Mouse (Mus musculus) cerebellum, adult 2 months (tissue): Measurements from ENCODE around the gene Olfr1094. TPM values are rescaled to one million over a fixed set of nuclear protein-coding genes. Genes with fewer than 3 reads are reported as not detected.

Source experiments
- DNase-seq, 2 experiments: peaks; one replicate each; pipeline ENCODE4 v3.0.0; 2021
- H3K27ac ChIP-seq: fragments of 200-500 bp; 2 replicates; pipeline ENCODE4 v1.5.1; 2012; ENCODE audit warnings: low read length, control low read depth, inconsistent platforms; ENCODE audit not compliant: insufficient read depth
- H3K27me3 ChIP-seq: fragments of 200-500 bp; 2 replicates; pipeline ENCODE4 v1.6.1; 2012; ENCODE audit warnings: inconsistent platforms, mild to moderate bottlenecking, low read length, moderate library complexity; ENCODE audit not compliant: control insufficient read depth, insufficient read depth
- H3K4me1 ChIP-seq: fragments of 200-500 bp; 2 replicates; pipeline ENCODE4 v1.6.1; 2011; ENCODE audit warnings: low read length; ENCODE audit not compliant: control insufficient read depth, insufficient read depth
- H3K4me3 ChIP-seq: fragments of 200-500 bp; replicated peaks from 2 replicates; pipeline ENCODE3; 2011; ENCODE audit warnings: mild to moderate bottlenecking, low read depth, low read length, control low read depth; ENCODE audit not compliant: insufficient read depth
- CTCF ChIP-seq: fragments of 200-500 bp; IDR thresholded peaks from 2 replicates; pipeline ENCODE4 v1.5.1; 2011; ENCODE audit warnings: low read depth, mild to moderate bottlenecking, control low read depth, low read length, moderate library complexity, borderline replicate concordance; ENCODE audit not compliant: insufficient read depth
- POLR2A ChIP-seq: fragments of 200-500 bp; IDR thresholded peaks from 2 replicates; pipeline ENCODE4 v1.6.1; 2011; ENCODE audit warnings: low read length, control low read depth, borderline replicate concordance; ENCODE audit not compliant: insufficient read depth
- WGBS: fragments of 180-500 bp; shearing (Covaris S2); methylation state at CpG from one replicate; pipeline ENCODE4 v1.1.7; 2018; 5-methylcytosine and 5-hydroxymethylcytosine counted together
- polyA plus RNA-seq: library from polyadenylated mRNA; depleted of rRNA; stranded (reverse); fragments of >200 nt; gene quantifications from 2 replicates; pipeline ENCODE4 v1.2.3, GENCODE M21; 2012; rRNA removed

The Olfr1094 gene
- not detected in 2 replicates for polyA plus RNA-seq

DNA sequence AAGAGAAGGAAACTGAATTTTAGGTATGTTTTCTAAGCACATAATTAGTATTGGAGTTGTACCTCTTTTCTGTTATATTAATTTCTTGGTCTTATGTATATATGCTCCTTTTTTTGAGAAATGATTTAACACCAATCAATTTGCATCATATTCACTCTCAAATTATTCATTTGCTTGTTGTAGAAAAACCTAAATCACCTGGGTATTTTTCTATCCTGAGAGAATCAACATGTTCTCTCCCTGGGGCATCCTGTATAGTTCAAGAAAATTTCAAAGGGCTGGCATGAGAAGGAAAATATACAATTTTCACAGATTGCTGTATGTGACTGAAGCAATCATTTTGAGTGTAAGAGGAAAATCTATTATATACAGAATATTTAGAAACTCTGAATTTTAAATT is at the start of gene Olfr1094:
Olfr1094 (plus strand) TSS at position 301 of the 400 bp plus-strand sequence.
- Histone ChIP-seq H3K4me3 (no peak within 1 kb of the TSS), H3K4me1 (no peaks in the 10 kb centered on the region), H3K27ac (no peak within 1 kb of the TSS), H3K27me3 (no peaks in the 10 kb centered on the region)
- TF ChIP-seq POLR2A (no peak), CTCF (no peak)
- DNase-seq = no peak

DNA sequence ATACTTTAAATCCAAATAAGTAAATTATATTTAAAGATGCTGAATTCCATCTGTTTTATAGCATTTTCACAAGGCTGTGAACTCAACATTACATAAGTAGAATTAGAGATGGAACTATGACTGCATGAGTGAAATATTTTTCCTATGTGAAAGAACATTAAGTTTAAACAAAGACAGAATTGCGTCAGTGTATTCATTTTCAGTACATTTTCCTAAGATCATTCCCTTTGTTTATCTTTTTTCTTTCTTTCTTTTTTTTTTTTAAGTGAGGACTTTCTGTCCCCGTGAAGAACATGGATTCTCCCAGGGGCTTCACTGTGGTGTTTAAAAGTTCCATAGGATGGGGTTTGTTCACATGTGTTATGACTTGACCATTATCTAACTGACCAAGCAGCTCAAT is 42.3 kb upstream of the Olfr1094 start, which contains the start of gene Olfr1093:
Olfr1093 (plus strand) TSS at position 301 of the 400 bp plus-strand sequence.
- no peak within 1 kb of the TSS for H3K4me3 ChIP-seq
- 80% methylated on average over 2 of the region's 2 CpGs for WGBS
- no peak for TF ChIP-seq POLR2A
- no peak for TF ChIP-seq CTCF
- no peaks in the 10 kb centered on the region for H3K4me1 ChIP-seq
- no peak within 1 kb of the TSS for H3K27ac ChIP-seq
- no peak for DNase-seq
- no peaks in the 10 kb centered on the region for H3K27me3 ChIP-seq

DNA sequence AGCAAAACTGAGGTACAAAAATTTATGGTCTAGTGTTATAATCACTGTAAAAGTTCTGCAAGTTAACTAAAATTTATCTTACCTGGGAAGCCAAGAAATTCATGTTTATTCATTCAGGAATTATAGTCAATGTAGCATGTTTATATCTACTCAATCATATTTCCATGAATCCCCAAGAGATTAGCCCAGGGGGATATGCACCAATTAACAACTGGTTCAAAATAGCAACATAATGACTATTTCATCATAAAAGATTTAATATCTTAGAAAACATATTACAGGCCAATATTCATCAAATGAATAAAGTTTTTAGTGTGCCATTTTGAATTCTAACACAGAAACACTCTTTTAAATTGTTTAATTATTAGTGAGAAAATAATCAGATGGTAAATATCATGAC is 14.5 kb upstream of the Olfr1094 start, which contains the start of gene Olfr141:
Olfr141 (minus strand) TSS at position 101 of the 400 bp plus-strand sequence.
- no peak within 1 kb of the TSS for H3K4me3 ChIP-seq
- no peak for DNase-seq
- TF ChIP-seq POLR2A (no peak), CTCF (no peak)
- H3K27me3 ChIP-seq = no peaks in the 10 kb centered on the region
- H3K4me1 ChIP-seq = no peaks in the 10 kb centered on the region
- H3K27ac ChIP-seq = no peak within 1 kb of the TSS

DNA sequence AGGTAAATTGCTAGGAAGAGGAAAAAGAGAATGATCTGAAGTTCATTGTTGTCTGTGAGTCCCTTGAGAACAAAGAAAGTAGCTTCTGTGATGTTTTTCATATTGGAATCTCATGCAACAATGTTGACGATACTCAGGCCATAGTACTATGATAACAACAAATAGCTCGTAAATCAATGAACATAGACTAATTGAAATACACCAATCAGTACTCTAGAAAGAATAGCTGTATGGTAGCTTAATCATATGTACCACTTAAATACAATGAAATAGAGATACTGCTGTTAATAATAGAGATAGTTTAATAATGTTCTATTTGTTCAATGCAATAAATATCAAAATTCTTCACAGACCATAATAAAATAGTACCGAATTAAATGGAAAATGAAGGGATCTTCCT is 27.1 kb downstream of the Olfr1094 start, which contains the start of gene Olfr1095:
Olfr1095 (minus strand) TSS at position 101 of the 400 bp plus-strand sequence.
- 88% methylated on average over 3 of the region's 3 CpGs for WGBS
- no peak within 1 kb of the TSS for H3K27ac ChIP-seq
- no peak for TF ChIP-seq CTCF
- no peak for TF ChIP-seq POLR2A
- no peaks in the 10 kb centered on the region for H3K4me1 ChIP-seq
- DNase-seq = no peak
- H3K27me3 ChIP-seq = no peaks in the 10 kb centered on the region
- H3K4me3 ChIP-seq = no peak within 1 kb of the TSS

DNA sequence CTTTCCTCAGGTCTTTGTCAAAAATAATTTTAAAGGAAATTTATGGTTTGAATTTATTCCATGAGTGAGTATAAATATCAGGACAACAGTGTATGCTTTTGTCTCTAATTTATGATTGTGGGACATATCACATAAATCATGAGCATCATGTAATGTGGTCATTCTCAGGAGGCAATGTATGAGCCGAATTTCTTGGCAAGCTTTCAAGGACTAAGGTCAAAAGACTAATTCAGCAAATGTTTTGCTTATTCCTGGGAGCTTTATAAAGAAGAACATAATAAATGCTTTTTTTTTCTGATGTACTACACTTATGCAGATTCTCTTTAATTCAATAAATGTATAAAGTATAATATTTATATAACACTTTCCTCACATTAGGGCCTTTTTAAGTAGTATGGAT is 50.2 kb downstream of the Olfr1094 start, which contains the start of gene Gm13723:
Gm13723 (minus strand) TSS at position 101 of the 400 bp plus-strand sequence.
- Histone ChIP-seq H3K4me3 (no peak within 1 kb of the TSS), H3K27ac (no peak within 1 kb of the TSS), H3K27me3 (no peaks in the 10 kb centered on the region), H3K4me1 (no peaks in the 10 kb centered on the region)
- 11% methylated on average over 1 of the region's 1 CpGs for WGBS
- TF ChIP-seq CTCF = no peak
- TF ChIP-seq POLR2A = no peak
- DNase-seq = no peak

Other genes with a start within 250 kb of the Olfr1094 start
- not detected in 2 replicates for gene Olfr1082, start 225.7 kb upstream of the Olfr1094 start, polyA plus RNA-seq
- not detected in 2 replicates for gene Olfr1084, start 184.9 kb upstream of the Olfr1094 start, polyA plus RNA-seq
- gene Olfr1085, start 162.6 kb upstream of the Olfr1094 start, polyA plus RNA-seq = not detected in 2 replicates
- gene Olfr1086, start 144.6 kb upstream of the Olfr1094 start, polyA plus RNA-seq = not detected in 2 replicates
- gene Olfr1087, start 126.3 kb upstream of the Olfr1094 start, polyA plus RNA-seq = not detected in 2 replicates
- not detected in 2 replicates for gene Olfr1089, start 91.0 kb upstream of the Olfr1094 start, polyA plus RNA-seq
- gene Olfr1090, start 65.7 kb upstream of the Olfr1094 start, polyA plus RNA-seq = not detected in 2 replicates
- gene Olfr1093, start 42.2 kb upstream of the Olfr1094 start, polyA plus RNA-seq = not detected in 2 replicates
- gene Olfr141, start 14.6 kb upstream of the Olfr1094 start, polyA plus RNA-seq = not detected in 2 replicates
- gene Olfr1095, start 27.0 kb downstream of the Olfr1094 start, polyA plus RNA-seq = not detected in 2 replicates
- gene Gm13723, start 50.1 kb downstream of the Olfr1094 start, polyA plus RNA-seq = not detected in 2 replicates
- gene Olfr1097, start 67.6 kb downstream of the Olfr1094 start, polyA plus RNA-seq = not detected in 2 replicates
- not detected in 2 replicates for gene Olfr1098, start 99.9 kb downstream of the Olfr1094 start, polyA plus RNA-seq
- gene Olfr1099, start 136.0 kb downstream of the Olfr1094 start, polyA plus RNA-seq = not detected in 2 replicates
- gene Olfr1100, start 155.3 kb downstream of the Olfr1094 start, polyA plus RNA-seq = not detected in 2 replicates
- gene Olfr1101, start 166.6 kb downstream of the Olfr1094 start, polyA plus RNA-seq = not detected in 2 replicates
- gene Olfr1102, start 173.7 kb downstream of the Olfr1094 start, polyA plus RNA-seq = not detected in 2 replicates
- not detected in 2 replicates for gene Olfr1104, start 202.4 kb downstream of the Olfr1094 start, polyA plus RNA-seq
- not detected in 2 replicates for gene Olfr1105, start 211.9 kb downstream of the Olfr1094 start, polyA plus RNA-seq
- gene Olfr1106, start 227.6 kb downstream of the Olfr1094 start, polyA plus RNA-seq = not detected in 2 replicates